Mouse (Mus musculus) left cerebral cortex, adult 9 months (tissue): ENCODE results near the gene Me1.

Experiments
- DNase-seq, 2 experiments: peaks; one replicate each; pipeline ENCODE4 v3.0.0; 2022; ENCODE audit warnings: low spot score in 2 of 2

The Me1 gene

DNA sequence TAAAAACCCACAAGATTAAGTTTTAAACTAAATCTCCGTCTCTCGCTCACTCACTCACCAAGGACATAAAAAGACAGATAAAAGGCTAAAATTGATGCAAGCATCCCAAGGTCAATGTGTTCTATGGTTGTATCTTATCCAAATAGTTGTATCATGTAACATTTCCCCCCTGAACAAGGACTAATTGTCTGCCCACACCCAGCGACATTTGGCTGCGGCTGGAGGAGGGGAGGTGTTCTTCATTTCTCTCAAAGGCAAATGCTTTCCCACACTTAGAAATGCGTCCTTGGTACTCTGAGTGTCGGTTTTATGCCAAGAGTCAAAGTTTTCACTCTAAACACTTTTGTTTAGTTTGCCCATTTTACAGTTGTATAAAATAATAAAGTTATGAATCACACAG is 13.2 kb upstream of the Me1 start:
- no peak for DNase-seq

DNA sequence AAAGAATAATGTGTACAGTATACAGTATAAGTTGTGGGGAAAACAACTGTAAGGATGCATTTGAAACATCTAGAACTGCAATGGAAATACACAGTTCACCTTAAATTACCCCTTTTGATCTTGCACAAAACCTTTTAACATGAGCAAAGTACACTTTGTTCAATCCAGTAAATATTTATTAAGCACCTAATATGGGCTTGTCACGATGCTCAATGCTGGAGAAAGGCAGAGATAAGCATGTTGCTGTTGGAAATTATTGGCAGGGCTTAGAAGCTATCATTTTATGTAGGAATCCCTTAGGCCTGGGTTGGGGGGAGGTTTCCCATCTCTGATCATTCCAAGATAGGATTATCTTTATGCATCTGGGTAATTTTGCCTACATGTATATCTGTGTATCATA is 11.7 kb upstream of the Me1 start:
- DNase-seq: no peak

DNA sequence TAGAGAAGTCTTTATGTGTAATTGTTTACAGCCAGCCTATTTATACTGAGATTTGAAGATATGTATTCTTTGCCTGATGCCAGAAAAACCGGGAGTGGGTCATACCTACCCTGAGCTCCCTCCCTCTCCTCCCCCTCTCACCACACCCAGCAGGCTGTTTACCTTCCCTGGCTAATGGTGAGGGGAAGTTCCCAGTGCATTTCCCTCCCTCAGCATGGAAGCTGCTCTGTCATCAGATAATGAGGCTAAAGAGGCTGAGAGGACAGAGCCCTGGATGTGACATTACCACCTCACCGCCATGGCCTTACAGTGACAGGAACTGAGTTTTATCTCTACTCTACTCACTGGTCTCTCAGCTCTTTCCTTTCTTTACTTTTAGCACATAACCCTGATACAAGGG is 6.1 kb upstream of the Me1 start:
- DNase-seq: no peak

DNA sequence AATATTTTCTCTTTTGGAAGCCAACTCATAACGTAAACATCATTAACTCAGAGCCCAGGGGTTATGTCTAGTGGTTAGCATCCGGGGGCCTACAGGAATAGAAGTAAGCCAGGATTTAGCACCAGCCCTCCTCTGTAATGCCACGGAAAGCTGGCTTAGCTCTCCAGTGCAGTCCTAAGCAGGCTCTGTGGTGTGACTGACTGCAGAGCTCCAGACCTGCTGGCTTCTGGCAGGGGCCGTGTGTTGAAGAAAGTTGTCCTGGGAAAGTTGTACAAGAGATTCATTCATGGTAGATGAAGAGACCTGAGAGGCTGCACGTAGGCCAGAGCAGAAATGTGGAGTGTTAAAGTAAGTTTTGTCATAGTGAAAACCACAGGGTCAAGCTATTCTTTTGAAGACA is 5.5 kb upstream of the Me1 start:
- no peak for DNase-seq

DNA sequence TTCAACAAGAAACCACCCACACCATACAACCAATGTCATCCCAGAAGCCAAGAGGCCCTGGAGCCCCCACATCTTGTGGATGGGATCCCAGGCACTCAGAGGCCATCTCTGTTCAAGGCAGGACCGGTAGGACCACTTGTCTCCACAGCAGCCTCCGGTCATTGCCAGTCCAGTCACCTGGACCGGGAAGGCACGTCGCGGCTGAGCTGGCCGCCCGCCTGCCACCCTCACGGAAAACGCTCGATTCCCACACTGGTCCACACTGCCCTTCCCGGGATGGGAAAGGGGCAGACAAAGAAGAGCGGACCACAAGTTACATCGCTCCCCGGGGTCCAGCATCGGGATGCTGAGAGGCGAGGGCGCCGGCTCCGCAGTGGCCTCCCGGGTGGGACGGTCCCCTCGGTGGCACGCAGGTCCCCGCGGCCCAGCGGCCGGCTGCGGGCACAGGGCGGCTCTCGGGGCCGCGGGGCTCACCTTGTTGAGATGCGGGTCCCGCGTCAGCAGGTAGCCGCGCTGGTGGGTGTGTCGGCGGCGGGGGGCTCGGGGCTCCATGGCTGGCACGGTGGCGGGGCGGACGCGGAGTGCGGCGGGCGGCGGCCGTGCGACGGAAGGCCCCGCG is 445 bp downstream of the Me1 start:
- DNase-seq: peak in 1 of 2 experiments; percentile 23

DNA sequence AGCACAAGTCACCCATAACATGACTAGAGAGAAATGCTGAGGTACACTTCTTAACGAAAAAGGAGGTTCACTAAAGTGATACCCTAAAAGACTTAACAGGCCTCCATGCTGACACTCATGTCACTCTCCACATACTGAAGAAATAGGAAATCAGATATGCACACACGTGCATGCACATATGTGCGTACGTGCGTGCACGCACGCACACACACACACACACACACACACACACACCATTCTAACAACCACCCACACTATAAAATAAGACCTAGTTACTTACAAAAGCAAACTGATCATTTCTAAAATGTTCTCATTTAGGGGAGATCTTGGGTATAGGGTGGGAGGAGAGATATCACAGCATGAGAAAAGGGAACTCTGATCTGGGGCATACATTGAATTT is 1.1 kb downstream of the Me1 start:
- DNase-seq: no peak

DNA sequence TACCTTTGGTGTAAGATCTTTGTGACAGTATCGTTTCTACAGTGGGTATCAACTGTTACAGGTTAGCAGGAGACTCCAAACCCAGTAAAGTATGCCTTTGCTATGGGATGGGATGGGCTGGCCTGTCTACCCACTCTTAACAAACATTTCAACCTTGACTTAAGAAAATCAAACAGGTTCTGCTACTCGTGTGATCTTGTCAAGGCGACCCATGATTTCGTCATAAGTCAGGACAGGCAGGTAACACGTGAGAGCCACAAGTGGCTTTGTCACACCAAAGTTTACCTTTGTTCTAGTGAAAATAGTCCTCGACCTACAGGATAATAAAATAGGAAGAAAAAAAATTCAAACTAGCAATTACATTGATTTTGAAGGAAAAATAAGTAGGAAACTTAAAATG is 1.8 kb downstream of the Me1 start:
- no peak for DNase-seq

DNA sequence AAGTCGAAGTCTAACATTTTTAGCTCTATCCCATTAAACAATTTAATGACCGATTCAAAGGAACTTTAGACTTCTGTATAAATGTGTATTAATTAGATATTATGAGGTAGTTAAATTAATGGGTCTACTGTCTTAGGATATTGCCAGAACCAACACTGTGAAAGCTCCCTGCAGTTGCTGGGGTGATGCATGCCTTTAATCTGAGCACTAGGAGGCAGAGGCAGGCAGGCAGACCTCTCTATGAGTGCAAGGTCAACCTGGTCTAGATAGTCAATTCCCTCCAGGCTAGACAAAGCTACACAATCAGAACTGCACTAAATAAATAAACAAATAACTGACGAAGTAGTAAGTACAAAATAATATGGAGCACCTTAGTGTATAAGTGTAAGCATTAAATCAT is 3.1 kb downstream of the Me1 start:
- no peak for DNase-seq

DNA sequence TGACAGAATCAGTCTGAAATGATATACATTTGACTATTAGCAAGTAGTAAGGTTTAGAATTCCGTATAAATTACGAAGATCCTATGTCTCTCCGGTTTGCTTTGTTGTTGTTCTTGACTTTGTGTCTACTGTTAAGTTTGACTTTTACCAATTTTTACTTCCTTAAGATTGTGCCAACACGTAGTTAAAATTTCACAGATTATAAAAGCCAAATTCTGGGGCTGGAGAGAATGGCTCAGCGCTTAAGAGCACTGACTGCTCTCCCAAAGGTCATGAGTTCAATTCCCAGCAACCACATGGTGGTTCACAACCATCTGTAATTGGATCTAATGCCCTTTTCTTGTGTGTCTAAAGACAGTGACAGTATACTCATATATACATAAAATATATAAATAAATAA is 3.5 kb downstream of the Me1 start:
- no peak for DNase-seq

DNA sequence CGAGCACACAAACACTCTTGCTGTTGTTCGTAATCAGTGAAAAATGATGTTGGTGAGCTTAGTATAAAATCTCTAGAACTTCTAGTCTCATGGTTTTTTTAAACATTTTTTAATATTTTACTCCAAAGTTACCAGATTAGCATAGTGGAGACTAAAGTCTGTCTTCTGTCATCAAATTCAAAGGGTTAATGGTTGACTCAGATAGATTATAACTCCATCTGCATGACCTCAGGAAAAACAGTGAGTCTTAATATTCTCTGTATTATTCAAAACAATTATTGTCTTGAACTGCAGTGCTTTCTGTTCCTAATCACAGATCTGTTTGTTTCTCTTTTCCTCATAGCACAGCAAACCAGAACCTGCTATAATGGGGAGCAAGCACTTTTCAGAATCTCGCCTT is 4.7 kb downstream of the Me1 start:
- DNase-seq: no peak

DNA sequence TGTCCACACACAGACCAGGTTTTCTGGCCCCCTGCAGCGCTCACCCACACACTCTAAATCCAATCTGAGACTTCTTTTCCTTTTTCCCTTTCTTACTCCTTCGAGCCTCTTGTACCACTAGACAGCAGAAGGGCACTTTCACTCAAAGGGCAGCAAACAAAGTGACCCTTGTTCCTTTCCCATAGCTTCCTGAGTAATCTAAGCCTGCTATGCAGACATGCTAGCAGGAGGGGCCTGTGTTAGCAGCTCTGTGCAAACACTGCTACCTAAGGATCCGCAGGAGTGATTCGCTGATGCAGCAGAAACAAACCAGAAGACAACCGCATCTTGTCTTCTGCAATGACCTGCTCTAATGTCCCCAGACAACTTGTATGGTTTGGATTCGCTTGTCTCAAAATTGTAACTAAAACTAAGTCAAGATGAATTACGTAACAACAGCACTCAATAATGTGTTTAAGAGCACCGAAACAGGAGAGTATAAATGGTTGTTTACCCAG is 12.0 kb downstream of the Me1 start:
- DNase-seq: no peak

DNA sequence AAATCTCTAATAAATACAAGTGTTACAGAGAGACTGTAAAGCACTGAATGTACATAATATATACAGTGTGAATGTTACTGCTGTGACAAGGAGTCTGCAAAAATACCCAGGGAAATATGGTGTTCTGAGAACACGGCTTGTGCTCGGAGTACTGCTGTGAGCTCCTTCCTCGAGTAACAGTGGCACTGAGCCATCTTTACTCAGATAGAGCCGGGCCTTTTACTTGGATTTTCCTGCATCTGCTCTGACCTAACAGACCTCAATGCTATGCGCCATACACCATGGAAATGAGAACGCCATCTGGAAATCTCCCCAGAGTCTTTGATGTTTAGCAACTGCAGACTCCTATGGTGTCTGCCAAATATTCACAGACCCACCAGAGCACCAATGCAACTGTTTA is 12.9 kb downstream of the Me1 start:
- peak in 1 of 2 experiments; percentile 18 for DNase-seq

DNA sequence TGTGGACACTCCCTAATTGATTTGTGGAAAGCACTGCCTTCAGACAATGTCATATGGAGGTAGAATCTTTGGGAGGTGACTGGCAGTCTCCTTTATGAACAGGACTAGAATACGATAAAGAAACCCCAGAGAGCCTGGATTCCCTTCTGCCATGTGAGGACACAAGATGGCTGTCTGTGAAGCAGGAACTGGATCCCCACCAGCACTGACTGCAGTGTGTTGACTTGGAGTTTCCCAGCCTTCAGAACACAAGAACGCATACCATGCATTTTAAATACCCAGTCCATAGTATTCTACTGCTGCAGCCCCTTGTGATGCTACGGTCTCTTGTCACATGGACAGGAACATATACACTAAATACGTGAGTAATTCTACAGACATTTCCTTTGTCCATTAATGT is 13.5 kb downstream of the Me1 start:
- DNase-seq: no peak

DNA sequence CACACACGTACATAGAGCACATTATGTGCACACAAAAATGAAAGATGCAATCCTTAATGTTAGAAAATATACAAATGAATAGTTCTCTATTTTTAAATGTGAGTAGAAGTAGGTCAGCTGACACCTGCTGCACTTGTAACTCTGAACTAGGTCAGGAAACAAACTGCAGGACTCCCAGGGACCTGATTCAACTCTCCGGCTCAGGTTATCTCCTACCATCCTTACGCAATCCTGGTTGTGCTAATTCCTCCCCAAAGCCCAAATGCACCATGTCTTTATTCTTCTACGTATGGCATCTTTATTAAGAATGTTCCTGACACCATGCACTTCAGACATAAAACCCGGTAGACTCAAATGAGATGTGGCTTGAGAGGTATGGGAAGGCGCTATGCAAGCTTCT is 15.3 kb downstream of the Me1 start:
- no peak for DNase-seq

DNA sequence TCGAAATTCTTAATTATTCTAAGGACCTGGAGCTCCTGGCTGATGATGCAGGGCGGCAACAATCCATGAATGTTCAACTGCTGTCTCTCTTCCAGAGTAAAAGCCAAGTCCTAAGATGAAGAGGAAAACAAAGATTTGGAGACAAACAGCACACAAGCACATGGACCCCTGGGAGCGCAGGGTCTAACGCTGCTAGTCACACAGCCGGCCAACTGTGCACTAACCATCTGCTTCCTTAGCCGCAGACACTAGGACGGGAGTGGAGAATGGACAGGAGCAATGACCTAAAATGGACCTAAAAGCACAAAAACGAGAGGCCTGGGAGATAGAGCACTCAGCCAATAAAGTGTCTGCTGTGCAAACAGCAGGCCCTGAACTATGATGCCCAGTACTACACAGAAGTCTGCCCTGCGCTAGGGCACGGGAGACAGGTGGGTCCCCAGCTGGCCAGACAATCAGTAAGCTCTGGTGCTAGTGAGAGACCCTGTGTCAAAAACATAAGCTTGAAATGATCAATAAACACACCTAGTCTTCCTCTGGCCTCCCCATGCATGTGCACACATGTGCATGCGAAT is 15.8 kb downstream of the Me1 start:
- no peak for DNase-seq

DNA sequence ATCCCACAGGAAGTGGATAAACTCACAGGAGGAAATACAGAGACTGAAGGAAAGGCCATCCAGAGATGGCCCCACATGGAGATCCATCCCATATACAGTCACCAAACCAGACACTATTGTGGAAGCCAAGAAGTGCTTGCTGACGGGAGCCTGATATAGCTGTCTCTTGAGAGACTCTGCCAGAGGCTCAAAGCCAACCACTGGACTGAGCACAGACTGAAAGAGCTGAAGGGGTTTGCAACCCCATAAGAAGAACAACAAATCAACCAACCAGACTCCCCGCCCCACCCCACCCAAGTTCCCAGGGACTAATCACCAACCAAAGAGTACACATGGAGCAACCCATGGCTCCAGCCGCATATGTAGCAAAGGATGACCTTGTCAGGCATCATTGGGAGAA is 19.5 kb downstream of the Me1 start:
- DNase-seq: no peak

DNA sequence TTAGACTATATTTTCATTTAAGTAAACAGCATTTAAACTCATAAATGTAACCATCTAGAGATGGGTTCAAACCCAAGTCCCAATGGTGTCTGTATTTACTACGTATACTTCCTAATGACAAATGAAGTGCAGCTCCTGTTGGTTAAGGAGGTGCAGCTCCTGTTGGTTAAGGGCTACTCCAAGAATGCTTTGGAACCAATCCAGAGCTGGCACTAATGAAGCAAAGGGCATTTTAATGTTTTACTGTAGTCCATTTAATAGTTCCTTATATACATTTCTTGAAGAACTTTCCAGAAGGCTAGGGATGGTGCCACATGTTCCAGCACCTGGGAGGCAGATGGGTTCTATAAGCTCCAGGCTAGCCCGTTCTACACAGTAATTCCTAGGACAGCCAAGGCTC is 20.3 kb downstream of the Me1 start:
- no peak for DNase-seq

DNA sequence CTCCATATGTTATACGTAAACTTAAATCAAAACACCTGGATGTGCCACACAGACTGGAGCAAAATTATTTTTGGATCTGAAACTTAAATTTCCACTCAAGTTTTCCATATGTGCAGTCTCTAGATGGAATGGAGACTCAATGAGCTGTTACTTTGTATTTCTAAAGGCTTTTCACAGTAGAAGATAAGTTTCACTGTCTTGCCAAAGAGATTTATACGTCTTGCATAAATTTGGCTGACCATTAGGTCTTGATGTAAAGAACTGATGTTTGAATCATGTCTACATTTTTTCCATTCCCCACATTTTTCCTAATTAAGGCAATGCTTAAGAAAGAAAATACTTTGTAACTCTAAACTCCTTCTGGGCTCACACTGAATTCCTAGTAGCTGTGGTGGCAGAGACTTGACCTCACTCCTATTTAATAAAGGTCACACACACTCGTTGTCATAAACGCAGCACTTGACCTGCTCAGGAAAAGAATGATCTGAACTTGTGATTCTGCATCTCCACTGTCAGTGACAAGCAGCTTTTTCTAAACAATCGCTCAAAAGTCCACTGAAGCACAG is 22.8 kb downstream of the Me1 start:
- no peak for DNase-seq

DNA sequence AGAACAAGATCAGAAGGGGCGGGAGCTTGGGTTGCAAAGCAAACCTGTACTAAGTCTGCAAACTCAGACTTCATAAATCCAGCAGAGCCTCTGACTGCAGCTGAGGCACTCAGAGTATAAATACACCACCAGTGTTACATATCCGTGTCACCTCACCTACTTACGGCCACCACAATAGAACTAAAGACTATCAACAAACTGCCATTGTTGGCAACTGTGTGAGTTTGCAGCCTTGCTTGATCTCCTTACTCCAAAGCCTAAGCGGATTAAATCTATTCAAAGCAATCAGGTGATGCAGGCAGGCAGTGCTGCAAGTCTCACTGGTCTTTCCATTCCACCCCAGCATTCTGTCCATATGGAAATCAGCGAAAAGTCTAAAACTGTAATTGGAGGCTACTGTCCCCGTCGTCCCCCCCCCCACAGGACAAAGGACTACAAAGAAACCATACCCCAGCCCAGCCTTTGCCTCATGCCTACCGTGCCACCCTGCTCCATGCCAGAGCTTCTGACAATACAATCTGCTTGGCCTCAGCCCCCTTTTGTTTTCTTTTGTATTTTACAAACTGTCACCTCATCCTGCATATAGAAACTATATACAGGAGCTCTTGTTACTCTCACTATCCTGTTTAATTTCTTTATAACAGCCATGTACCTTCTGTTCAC is 27.0 kb downstream of the Me1 start:
- DNase-seq: no peak

DNA sequence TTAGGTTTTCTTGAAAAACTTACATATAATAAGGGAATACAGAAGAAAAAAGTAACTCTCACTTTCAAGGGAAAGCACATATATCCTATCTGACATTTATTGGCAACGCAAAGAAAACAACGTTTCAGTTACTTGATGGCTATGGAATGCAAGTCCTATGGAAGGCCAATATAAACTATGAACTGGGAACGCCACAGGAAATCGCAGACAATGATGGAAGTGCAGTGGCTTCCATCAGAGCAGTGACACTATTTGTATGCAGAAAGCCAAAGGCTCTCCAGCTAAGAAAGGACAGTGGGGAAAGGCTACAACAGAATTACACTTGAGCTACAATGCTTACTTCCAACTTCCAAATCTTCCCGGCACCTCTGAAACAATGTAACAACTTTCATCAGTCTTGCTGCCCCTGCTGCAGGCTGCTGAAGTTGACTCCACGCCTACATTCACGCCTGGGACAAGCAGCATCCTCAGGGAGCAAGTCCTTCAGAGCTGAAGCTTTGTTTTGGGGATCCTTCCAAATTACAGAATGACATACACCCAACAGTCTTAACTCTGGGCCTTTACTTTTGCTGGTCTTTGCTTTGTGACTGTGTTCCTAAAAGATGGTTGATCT is 28.5 kb downstream of the Me1 start:
- no peak for DNase-seq

DNA sequence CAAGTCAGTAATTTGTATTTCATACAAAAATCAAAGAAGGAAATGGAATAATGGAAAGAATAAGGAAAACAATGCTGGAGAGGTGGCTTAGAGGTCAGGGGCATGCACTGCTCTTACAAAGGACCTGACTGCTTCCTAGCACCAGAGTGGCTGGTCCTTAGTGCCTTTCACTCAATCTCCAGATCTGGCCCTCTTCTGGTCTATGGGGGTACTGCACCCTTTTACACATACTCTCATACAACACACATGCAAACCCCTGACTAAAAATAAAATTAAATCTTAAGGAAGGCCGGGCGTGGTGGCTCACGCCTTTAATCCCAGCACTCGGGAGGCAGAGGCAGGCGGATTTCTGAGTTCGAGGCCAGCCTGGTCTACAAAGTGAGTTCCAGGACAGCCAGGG is 34.1 kb downstream of the Me1 start:
- no peak for DNase-seq

DNA sequence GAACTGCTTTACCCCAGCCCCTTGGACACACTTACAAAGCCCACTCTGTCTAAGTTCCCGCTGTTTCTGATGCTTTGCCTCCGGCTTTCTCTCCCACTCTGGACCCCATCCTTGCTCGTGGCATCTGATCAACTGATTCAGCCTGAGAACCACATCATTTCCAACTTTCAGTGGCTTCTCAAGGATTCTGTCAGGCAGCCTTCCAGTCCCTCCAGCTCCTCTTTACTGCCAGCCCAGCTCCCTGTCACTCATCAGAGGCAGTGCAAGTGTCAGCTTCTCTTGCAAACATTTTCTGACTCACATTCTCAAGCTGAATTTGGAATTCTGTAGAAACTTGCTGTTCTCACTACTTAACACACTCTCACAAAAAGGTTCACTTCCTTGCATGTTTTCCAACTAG is 34.5 kb downstream of the Me1 start:
- DNase-seq: no peak

DNA sequence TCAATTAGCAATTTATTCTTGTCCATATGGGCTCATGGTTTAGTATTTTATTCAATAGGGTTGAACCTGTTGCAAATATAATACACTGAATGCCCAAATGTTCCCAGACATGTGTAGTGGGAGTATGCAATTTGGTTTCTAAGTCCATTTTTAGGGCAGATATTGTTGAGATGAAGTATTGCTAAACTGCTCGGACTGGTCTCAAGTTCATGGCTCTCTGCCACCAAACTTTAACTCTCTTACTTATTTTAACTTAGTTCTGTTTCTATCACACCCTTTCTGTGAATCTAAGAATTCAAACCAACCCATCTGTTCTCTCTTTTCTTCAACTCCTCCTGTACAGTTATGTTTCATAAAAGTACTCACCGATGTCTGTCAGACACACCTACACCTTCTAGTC is 35.4 kb downstream of the Me1 start:
- DNase-seq: no peak
